In genomic region chr11:90369605-90370004, GRCm38 (mm10) we compare ENCODE assay signal across 9 mouse cellular contexts. TPM values are rescaled to one million over a fixed set of nuclear protein-coding genes. Genes with fewer than 3 reads are reported as not detected.
DNase-seq lines count a peak whose midpoint lies in the region; ATAC-seq and TF ChIP-seq lines count a peak whose summit lies in the region.
"Had no signal": no experiment of that assay in that cellular context is flagged by ENCODE, and none has a peak within 500 bp of the region (broad histone marks: within the 10 kb centered on the region; RNA-seq: fewer than 3 reads in every experiment).

No protein-coding gene starts in this region.

- peak overlapping the region; percentile 35 for H3K4me2 ChIP-seq in hindbrain, embryonic 14.5 days (replicated peaks)
- peak overlapping the region; percentile 48 for H3K4me2 ChIP-seq in lung, embryonic 15.5 days

- intact Hi-C loops in gastrocnemius, adult 2 months (cut with DNase I): no loop called here

- H3K27me3 ChIP-seq in hindbrain, embryonic 14.5 days (ENCODE audit: control insufficient read depth, insufficient read depth, low read length): no peaks in the 10 kb centered on the region
- no peaks in the 10 kb centered on the region for H3K27me3 ChIP-seq in lung, embryonic 15.5 days

- no peaks in the 10 kb centered on the region for H3K9me3 ChIP-seq in hindbrain, embryonic 14.5 days (ENCODE audit: control insufficient read depth, low read length)
- no peaks in the 10 kb centered on the region for H3K9me3 ChIP-seq in lung, embryonic 15.5 days

- peak overlapping the region; percentile 54 for H3K4me3 ChIP-seq in gastrocnemius, adult 2 months
- H3K4me3 ChIP-seq in hindbrain, embryonic 14.5 days (replicated peaks; ENCODE audit: low read length): no peak overlapping the region
- no peak overlapping the region for H3K4me3 ChIP-seq in lung, embryonic 15.5 days

- no peaks in the 10 kb centered on the region for H3K36me3 ChIP-seq in hindbrain, embryonic 14.5 days (replicated peaks; ENCODE audit: control insufficient read depth, insufficient read depth)
- no peaks in the 10 kb centered on the region for H3K36me3 ChIP-seq in lung, embryonic 15.5 days

- peaks cover 26% of the 10 kb centered on the region for H3K4me1 ChIP-seq in hindbrain, embryonic 14.5 days (replicated peaks; ENCODE audit: control insufficient read depth, insufficient read depth, low read length)
- peaks cover 46% of the 10 kb centered on the region for H3K4me1 ChIP-seq in lung, embryonic 15.5 days

- 15% methylated on average over 8 of the region's 8 CpGs for WGBS in hindbrain, embryonic 14.5 days
- WGBS in lung, embryonic 15.5 days: 4% methylated on average over 8 of the region's 8 CpGs

- peak; percentile 83 for ATAC-seq in hindbrain, embryonic 14.5 days (ENCODE audit: low FRiP score)
- ATAC-seq in lung, embryonic 15.5 days (ENCODE audit: borderline replicate concordance, extremely low read depth, low FRiP score, low TSS enrichment): peak; percentile 91

- H3K9ac ChIP-seq in hindbrain, embryonic 14.5 days: no peak overlapping the region
- H3K9ac ChIP-seq in lung, embryonic 15.5 days: no peak overlapping the region

- no peak for TF ChIP-seq CTCF in gastrocnemius, adult 2 months (IDR thresholded peaks at IDR 0.05)

- DNase-seq in adipocyte (ENCODE audit: low spot score): peak; percentile 94
- DNase-seq in cerebellum, postnatal 14 days: peak; percentile 58 to 78
- DNase-seq in gastrocnemius, adult 2 months: peak; percentile 93
- peak; percentile 83 for DNase-seq in hindbrain, embryonic 14.5 days (ENCODE audit: low spot score)
- DNase-seq in layer of hippocampus, postnatal 14 days (ENCODE audit: low spot score in 2 of 2): peak; percentile 81 to 95
- DNase-seq in retina, adult 2 months (ENCODE audit: low read depth, low spot score): peak; percentile 49
- no peak for DNase-seq in thymus, postnatal 36 days

- peak overlapping the region; percentile 86 for H3K27ac ChIP-seq in gastrocnemius, adult 2 months
- peak overlapping the region; percentile 77 for H3K27ac ChIP-seq in hindbrain, embryonic 14.5 days
- peak overlapping the region; percentile 96 for H3K27ac ChIP-seq in lung, embryonic 15.5 days
- H3K27ac ChIP-seq: macrophage had no signal

RNA-seq across cellular contexts. Expression of gene Hlf, which starts 21.1 kb away (rescaled TPM):
- 1 to 10 TPM; 3.7 to 8.3 TPM for total RNA-seq in gastrocnemius, adult 2 months (2021)
- 3.6 and 3.8 TPM in 2 replicates for polyA plus RNA-seq in hindbrain, embryonic 14.5 days (2014; fragmentation: Nextera tagmentation; extraction: Ambion mirVana)
- 10 to 100 TPM; 31.8 to 40.4 TPM for total RNA-seq in layer of hippocampus, postnatal 14 days (2021)
- polyA plus RNA-seq in lung, embryonic 15.5 days (2015; fragmentation: Nextera tagmentation; extraction: Ambion mirVana): 4.6 TPM in 2 replicates

Comparison
In these comparisons a context has a peak if more than half of its experiments do, and no peak if none do; other contexts are left out.
1. DNase-seq: peak in adipocyte (single experiment), cerebellum, postnatal 14 days (2 of 2), gastrocnemius, adult 2 months (single experiment), hindbrain, embryonic 14.5 days (single experiment), layer of hippocampus, postnatal 14 days (2 of 2) and retina, adult 2 months (single experiment); none in thymus, postnatal 36 days (0 of 2).
2. Peak in every context shown above with its lines, with median percentiles within 50 percentile points of each other: H3K27ac ChIP-seq.